Mouse (Mus musculus) adrenal gland, adult 18-20 months (tissue): ENCODE measurements around the gene Sprr2a1. TPM values are rescaled to one million over a fixed set of nuclear protein-coding genes. Genes with fewer than 3 reads are reported as not detected.
"Not testable (repeated sequence)": the region's sequence is repeated elsewhere in the genome, so short reads cannot be mapped to it uniquely, and the experiment has no call there.

Experiments used
- DNase-seq, 2 experiments: peaks; one replicate each; pipeline ENCODE4 v3.0.0; 2021 to 2022; ENCODE audit warnings: low spot score in 2 of 2
- long read RNA-seq, 2 experiments: library from polyadenylated mRNA; stranded (forward); transcript quantifications; one replicate each; pipeline ENCODE4 v2.0.0; 2021
- total RNA-seq, 2 experiments: library from RNA; stranded (reverse); gene quantifications; 1 replicate in 1 of 2; 2 replicates in 1 of 2; pipeline ENCODE4 v1.2.3; 2021

Sprr2a1 gene
- not detected for total RNA-seq
- long read RNA-seq, experiment 1 = 0 reads
- long read RNA-seq, experiment 2 = 0 reads

DNA sequence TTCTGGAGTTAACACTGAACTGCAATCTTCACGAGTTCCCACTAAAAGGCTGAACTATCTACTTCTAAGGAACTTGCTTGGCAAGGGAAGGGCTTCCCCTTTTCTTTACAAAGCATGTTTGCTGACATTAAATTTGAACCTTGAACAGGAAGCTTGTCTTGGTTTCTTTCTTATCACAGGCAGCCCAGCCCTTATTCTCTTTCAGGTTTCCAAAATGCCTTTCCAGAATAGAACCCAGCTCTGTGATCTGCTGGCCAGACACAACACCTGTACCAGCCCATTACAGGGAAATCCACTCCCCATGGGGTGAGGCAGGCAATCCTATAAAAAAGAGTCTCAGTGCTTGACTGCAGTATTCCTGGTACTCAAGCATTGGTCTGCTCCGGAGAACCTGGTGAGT lies at the start of gene Sprr2a1, which contains the start of gene Sprr2a2:
Gene Sprr2a1 (plus strand): TSS at position 231 of the 400 bp plus-strand sequence.
Gene Sprr2a2 (plus strand): TSS at position 352 of the 400 bp plus-strand sequence.
- not testable (repeated sequence) for DNase-seq

DNA sequence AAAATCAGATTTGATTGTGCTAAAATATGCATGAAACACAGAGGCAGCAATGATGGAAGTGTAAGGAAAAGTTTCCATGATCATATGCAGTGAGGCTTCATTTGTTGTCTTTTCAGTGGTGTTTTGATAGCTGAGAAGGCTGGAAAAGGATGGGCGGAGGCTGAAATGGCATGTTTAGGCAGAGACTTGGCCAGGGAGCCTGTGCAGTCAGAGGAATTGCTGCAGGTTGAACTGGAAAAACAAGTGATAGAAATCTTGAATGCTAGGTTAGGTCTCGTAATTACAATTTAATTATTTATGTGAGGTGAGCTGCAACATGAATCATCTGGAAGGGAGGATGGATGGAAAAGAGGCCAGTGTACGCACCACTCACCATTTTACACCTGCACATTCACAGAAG lies 45.8 kb upstream of the Sprr2a1 start:
- DNase-seq = no peak

DNA sequence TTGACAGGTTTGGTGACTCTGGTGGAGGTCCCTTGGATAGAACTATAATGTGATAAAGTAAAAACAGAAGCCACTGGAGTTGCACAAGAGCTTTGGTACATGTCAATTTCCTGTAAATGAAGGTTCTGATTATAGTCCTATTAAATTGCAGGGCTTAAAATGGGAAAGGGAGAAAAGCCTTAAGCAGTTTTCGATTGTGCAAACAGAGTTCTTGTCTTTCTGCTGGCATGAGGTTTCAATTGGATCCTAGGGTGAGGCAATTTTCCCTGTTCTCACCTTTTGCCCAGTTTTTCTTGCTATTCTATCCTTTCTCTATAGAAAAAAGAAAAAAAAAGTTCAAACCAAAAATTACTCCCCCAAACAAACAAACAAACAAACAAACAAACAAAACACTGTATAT lies 38.7 kb upstream of the Sprr2a1 start:
- no peak for DNase-seq

DNA sequence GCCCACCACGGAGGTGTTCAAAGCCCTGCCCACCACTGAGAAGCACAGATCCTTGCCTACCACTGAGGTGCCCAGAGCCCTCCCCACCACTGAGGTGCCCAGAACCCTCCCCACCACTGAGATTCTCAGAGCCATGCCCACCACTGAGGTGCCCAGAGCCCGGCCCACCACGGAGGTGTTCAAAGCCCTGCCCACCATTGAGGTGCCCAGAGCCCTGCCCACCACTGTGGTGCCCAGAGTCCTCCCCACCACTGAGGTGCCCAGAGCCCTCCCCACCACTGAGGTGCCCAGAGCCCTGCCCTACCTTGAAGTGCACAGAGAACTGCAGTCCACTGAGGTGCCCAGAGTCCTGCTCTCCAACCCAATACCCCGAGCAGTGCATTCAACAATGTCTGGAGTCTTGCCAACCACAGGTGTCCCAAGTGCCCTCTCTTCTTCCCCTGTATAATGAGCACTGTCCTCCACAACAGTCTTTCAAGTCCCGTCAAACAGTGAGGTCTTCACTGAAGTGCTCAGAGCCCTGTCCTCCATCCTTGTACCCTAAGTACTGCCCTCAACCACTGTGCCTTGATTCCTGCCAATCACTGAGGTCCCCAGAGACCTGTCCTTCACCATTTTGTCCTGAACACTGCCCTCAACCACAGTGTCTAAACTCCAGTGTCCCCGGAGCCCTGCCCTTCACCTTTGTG lies 19.9 kb upstream of the Sprr2a1 start:
- DNase-seq = no peak

DNA sequence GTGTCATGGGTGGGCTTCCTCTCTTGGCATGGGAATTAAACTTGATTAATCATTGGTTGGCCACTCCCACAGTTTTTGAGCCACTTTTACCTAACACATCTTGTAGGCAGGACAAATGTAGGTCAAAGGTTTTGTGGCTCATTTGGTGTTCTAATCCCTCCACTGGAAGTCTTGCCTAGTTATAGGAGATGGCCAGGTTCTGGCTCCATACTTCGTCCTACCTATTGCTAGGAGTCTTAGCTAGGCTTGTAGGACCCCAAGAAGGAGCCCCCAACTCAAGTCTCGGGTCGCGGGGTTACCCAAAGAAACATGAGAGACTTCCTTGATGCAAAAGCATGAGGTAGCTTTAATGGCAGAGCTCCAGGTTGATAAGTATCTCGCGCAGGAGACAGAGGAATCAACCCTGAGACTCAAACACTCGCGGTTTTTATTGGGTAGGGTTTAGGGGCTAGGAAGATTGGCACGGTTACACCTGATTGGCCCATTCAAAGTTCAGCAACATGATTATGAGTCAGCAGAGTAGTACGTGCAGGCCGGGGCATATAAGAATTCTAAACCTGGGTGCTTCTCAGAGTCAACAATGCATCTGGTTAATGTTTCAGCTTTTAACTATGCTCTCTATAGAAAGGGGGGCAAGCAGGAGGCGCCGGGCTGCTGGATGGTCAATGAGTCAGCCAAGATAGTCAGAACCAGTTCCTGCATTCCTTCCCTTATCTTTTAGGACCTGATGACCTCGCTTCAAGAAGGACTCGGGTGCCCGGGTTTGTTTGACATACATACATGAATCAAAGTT lies 4.3 kb upstream of the Sprr2a1 start:
- DNase-seq = not testable (repeated sequence)

DNA sequence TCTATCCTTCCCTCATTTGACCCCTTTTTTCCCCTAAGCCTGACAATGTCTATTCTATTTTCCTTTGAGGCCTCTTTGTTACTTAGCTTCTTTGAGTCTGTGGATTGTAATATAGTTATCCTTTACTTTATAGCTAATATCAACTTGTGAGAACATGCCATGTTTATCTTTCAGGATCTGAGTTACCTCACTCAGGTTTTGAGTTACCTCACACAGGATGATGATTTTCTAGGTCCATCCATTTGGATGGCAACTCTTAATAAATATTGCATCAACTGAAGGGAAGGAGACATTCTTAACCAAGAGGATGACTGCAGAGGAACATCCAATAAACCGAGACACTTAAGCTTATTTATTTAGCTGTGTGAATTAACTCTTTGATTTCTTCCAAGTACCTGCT lies 3.5 kb upstream of the Sprr2a1 start:
- DNase-seq = not testable (repeated sequence)

DNA sequence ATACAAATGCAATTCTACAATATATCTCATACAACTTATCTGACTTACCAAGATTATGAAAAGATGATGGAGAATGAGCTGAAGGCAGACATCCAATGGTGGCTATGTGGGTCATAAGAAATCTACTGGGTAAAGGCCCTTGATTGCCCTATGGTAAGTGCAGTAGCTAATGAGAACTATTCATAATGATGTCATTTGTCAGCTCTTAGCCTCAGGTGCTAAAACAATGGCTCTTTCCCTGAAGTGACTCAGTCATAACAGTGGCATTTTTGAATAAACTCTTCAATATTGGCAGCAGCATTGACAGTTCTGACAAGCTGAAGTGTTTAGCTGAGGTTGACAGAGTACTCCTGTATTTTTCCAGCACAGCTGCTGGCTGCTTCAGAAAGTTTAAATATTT lies 1.9 kb upstream of the Sprr2a1 start:
- not testable (repeated sequence) for DNase-seq

DNA sequence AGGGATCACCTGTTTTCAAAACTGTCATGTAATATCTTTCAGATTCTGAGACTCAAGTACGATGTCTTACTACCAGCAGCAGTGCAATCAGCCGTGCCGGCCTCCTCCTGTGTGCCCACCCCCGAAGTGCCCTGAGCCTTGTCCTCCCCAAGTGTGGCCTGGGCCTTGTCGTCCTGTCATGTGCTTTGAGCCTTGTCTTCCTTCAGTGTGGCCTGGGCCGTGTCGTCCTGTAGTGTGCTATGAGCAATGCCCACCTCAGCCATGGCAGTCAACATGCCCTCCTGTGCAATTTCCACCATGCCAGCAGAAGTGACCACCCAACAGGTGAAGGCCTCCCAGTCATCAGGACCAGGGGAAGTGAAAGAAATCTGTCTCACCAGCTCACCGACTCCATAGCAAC lies 3.4 kb downstream of the Sprr2a1 start:
- DNase-seq = not testable (repeated sequence)

DNA sequence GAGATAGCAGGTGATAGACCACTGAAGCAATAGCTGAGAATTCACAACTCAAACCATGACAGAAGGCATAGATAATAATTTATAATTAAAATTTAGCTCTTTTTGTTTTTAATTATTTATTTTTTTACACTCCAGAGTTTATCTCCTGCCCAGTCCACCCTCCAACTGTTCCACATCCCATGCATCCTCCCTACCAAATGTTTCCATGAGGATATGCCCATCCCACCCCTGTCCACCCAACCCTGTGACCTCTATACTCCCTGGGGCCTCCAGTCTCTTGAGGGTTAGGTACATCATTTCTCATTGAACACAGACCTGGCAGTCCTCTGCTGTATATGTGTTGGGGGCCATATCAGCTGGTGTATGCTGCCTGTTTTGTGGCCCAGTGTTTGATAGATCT lies 8.1 kb downstream of the Sprr2a1 start:
- DNase-seq = not testable (repeated sequence)

DNA sequence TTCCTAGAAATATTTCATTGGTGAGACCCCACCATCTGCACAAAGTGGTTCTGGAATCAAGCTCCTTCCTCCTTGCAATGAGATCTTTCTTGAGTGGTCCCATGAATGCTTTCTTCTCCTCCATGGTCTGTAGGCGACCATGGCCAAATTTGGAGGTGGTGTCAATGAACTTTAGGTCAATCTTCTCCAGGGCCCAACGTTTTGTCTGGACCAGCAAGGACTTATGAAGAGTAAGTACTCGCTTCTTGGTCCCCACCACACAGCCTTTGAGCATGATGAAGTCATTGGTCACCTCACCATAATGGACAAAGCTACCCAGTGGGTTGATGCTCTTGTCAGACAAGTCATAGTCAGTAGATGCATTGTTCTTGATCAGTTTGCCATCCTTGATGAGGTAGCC lies 11.8 kb downstream of the Sprr2a1 start:
- DNase-seq = not testable (repeated sequence)

DNA sequence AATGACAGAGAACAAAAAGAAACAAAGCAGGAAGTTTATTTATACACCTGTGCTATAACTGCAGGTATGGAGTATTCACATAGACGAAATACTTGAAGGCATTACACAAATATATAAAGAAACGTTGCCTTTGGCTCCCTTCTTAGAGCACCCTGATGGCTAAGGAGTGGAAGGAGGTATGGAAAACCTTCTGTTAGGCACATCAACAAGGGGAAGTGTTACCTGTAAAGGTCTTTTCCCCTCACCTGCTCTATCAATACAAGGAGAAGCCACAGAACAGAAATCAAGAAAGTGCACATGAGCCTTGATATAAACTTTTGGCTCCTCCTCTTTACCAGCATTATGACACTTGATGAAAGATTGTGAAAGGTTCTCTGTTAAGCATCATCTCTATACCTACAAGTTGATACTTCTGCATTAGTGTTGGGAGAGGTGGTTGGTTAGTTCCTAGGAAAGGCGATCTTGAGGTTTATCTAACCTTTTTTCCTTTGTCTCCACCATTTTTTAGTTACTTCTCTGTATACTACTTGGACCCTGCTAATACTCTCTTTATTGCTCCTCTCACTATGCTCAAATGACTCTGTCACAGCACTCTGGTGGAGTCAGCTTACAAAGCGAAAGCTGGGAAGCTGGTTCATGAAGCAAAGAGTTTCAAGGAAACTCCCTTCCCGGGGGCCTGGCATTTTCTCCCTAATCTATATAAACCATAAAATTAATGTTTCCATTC lies 21.0 kb downstream of the Sprr2a1 start:
- not testable (repeated sequence) for DNase-seq

DNA sequence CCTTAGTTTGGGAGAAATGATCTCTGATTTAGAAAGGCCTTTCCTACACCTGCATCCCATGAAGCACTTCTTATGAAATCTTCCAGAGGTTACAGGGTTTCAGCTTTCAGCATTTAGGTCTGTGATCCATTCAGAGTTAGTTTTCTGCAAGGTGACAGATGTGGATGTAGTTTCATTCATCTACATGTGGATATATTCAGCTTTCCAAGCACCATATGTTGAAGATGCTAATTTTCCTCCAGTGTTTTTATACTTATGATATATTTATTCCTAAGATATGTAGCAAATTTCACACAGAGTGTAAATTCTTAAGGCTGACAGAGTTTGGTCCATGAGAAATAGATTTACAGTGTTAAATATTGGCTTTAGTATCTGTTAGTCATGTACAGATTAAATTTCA lies 23.1 kb downstream of the Sprr2a1 start:
- DNase-seq = not testable (repeated sequence)

DNA sequence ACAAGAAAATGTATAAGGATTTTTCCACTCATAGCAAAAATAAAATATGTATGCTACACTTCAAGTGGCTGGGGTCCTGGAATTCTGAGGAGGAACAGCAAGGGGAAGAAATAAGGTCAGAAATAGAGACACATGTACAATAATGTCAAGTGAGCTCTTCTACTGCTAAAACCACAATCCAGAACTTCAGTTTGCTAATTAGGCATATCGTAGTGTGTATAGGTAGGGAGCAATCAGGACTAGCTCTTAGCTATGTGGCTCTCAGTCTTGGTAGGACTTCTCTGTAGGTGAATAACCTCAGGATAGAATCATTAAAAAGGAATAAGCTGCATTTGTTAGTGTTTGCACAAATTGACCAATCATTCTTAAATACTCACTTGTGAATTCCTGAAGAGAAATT lies 23.6 kb downstream of the Sprr2a1 start:
- DNase-seq = not testable (repeated sequence)

DNA sequence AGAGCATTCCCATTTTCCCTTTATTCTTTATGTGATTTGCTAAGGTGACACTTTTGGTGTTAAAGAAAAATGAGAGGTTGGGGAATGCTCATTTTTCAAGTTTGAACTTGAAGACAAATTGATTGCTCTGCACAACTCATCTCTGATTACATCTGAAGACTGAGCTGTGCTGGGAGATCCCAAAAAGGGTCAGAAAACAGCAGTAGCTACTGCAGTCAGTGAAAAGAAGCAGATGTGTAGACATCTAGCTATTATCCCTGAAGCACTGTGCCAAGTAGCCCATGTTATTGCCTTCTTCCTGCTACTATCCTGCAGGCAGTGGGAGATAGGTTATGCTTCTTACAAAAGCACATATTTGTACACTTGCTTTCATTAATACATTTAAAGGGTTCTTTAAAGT lies 29.2 kb downstream of the Sprr2a1 start:
- not testable (repeated sequence) for DNase-seq

DNA sequence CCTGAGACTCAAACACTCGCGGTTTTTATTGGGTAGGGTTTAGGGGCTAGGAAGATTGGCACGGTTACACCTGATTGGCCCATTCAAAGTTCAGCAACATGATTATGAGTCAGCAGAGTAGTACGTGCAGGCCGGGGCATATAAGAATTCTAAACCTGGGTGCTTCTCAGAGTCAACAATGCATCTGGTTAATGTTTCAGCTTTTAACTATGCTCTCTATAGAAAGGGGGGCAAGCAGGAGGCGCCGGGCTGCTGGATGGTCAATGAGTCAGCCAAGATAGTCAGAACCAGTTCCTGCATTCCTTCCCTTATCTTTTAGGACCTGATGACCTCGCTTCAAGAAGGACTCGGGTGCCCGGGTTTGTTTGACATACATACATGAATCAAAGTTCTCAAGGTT lies 30.6 kb downstream of the Sprr2a1 start:
- not testable (repeated sequence) for DNase-seq

DNA sequence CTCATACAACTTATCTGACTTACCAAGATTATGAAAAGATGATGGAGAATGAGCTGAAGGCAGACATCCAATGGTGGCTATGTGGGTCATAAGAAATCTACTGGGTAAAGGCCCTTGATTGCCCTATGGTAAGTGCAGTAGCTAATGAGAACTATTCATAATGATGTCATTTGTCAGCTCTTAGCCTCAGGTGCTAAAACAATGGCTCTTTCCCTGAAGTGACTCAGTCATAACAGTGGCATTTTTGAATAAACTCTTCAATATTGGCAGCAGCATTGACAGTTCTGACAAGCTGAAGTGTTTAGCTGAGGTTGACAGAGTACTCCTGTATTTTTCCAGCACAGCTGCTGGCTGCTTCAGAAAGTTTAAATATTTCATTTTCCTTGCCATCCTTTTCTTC lies 32.9 kb downstream of the Sprr2a1 start:
- DNase-seq = not testable (repeated sequence)

DNA sequence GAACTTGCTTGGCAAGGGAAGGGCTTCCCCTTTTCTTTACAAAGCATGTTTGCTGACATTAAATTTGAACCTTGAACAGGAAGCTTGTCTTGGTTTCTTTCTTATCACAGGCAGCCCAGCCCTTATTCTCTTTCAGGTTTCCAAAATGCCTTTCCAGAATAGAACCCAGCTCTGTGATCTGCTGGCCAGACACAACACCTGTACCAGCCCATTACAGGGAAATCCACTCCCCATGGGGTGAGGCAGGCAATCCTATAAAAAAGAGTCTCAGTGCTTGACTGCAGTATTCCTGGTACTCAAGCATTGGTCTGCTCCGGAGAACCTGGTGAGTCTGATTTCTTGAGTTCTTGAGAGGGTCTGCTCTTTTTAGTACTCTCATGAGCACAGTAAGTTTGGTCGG lies 34.9 kb downstream of the Sprr2a1 start:
- not testable (repeated sequence) for DNase-seq

DNA sequence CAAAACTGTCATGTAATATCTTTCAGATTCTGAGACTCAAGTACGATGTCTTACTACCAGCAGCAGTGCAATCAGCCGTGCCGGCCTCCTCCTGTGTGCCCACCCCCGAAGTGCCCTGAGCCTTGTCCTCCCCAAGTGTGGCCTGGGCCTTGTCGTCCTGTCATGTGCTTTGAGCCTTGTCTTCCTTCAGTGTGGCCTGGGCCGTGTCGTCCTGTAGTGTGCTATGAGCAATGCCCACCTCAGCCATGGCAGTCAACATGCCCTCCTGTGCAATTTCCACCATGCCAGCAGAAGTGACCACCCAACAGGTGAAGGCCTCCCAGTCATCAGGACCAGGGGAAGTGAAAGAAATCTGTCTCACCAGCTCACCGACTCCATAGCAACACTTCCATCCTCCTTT lies 38.3 kb downstream of the Sprr2a1 start:
- not testable (repeated sequence) for DNase-seq

DNA sequence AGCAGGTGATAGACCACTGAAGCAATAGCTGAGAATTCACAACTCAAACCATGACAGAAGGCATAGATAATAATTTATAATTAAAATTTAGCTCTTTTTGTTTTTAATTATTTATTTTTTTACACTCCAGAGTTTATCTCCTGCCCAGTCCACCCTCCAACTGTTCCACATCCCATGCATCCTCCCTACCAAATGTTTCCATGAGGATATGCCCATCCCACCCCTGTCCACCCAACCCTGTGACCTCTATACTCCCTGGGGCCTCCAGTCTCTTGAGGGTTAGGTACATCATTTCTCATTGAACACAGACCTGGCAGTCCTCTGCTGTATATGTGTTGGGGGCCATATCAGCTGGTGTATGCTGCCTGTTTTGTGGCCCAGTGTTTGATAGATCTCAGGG lies 42.9 kb downstream of the Sprr2a1 start:
- not testable (repeated sequence) for DNase-seq

DNA sequence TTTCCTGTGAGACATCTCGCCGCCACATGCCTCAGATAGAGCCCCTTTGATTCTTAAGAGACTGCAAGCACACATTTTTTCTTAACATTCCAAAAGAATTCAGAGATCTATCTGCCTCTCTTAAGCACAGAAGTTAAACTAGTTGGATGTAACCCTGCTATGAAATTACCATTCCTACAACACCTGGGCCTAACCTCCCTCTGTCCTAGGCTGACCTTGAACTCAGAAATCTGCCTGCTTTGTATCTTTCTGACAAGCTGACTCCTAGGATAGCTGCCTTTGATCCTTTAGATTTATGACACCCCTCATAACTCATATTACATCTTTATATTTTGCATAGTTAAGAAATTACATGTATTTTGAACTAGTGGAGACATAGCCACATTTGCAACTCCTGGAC lies 47.9 kb downstream of the Sprr2a1 start:
- not testable (repeated sequence) for DNase-seq
